Mouse (Mus musculus) cerebellum, adult 11 months (tissue): ENCODE measurements around the gene Repin1.

Experiments
- DNase-seq: peaks from one replicate; pipeline ENCODE4 v3.0.0; 2022

The Repin1 gene

GRCm38 (mm10) chr6:48593158-48594042, at the start of gene Repin1, which contains the start of gene Gm44965:
TSS of gene Repin1 (plus strand) at chr6:48593883.
TSS of gene Gm44965 (plus strand) at chr6:48593941.
- peak; percentile 96 for DNase-seq

- DNase-seq = no peak
Measured at GRCm38 (mm10) chr6:48545251-48545650, 48.4 kb upstream of the Repin1 start.

GRCm38 (mm10) chr6:48546271-48546670, 47.4 kb upstream of the Repin1 start:
- no peak for DNase-seq

- DNase-seq = no peak
Measured at GRCm38 (mm10) chr6:48546858-48547257, 46.8 kb upstream of the Repin1 start.

GRCm38 (mm10) chr6:48548314-48548713, 45.4 kb upstream of the Repin1 start:
- no peak for DNase-seq

- DNase-seq = no peak
Measured at GRCm38 (mm10) chr6:48552918-48553317, 40.8 kb upstream of the Repin1 start.

- no peak for DNase-seq
Measured at GRCm38 (mm10) chr6:48553819-48554218, 39.9 kb upstream of the Repin1 start.

- DNase-seq = peak; percentile 97
Measured at GRCm38 (mm10) chr6:48554280-48555103, 39.2 kb upstream of the Repin1 start, which contains the start of gene Lrrc61. TSS of gene Lrrc61 (plus strand) at chr6:48554796.

- peak; percentile 60 for DNase-seq
Measured at GRCm38 (mm10) chr6:48555104-48555890, 38.4 kb upstream of the Repin1 start.

GRCm38 (mm10) chr6:48555956-48556355, 37.7 kb upstream of the Repin1 start:
- no peak for DNase-seq

GRCm38 (mm10) chr6:48565693-48566310, 27.9 kb upstream of the Repin1 start:
- DNase-seq = no peak

- peak; percentile 43 for DNase-seq
Measured at GRCm38 (mm10) chr6:48566312-48566711, 27.4 kb upstream of the Repin1 start.

GRCm38 (mm10) chr6:48568036-48568984, 25.4 kb upstream of the Repin1 start:
- peak; percentile 56 for DNase-seq

GRCm38 (mm10) chr6:48569065-48569807, 24.4 kb upstream of the Repin1 start:
- no peak for DNase-seq

GRCm38 (mm10) chr6:48572014-48572413, 21.7 kb upstream of the Repin1 start:
- DNase-seq = no peak

- no peak for DNase-seq
Measured at GRCm38 (mm10) chr6:48572572-48573061, 21.1 kb upstream of the Repin1 start, which contains the start of gene Rarres2. TSS of gene Rarres2 (minus strand) at chr6:48572789.

GRCm38 (mm10) chr6:48573280-48573679, 20.4 kb upstream of the Repin1 start:
- DNase-seq = no peak

- no peak for DNase-seq
Measured at GRCm38 (mm10) chr6:48573981-48574380, 19.7 kb upstream of the Repin1 start.

- no peak for DNase-seq
Measured at GRCm38 (mm10) chr6:48578736-48579135, 14.9 kb upstream of the Repin1 start.

GRCm38 (mm10) chr6:48579215-48579648, 14.5 kb upstream of the Repin1 start:
- DNase-seq = no peak
